Mouse (Mus musculus) hindbrain, postnatal 0 days (tissue): ENCODE data around the gene Gm36079. TPM values are rescaled to one million over a fixed set of nuclear protein-coding genes. Genes with fewer than 3 reads are reported as not detected.
"Not testable (repeated sequence)": the region's sequence is repeated elsewhere in the genome, so short reads cannot be mapped to it uniquely, and the experiment has no call there.

Experiments used
- ATAC-seq: fragments of 200-750 bp; cut with Nextera tagmentation; 2 replicates; pipeline ENCODE4 v1.8.0; 2017; ENCODE audit warnings: mild to moderate bottlenecking, moderate TSS enrichment, moderate library complexity
- DNase-seq: peaks from one replicate; pipeline ENCODE4 v3.0.0-alpha.2; 2015; ENCODE audit warnings: low spot score
- H3K27ac ChIP-seq: fragments of 300-500 bp; sonication (generic); 2 replicates; pipeline ENCODE4 v1.5.1; 2014; ENCODE audit warnings: mild to moderate bottlenecking
- H3K27me3 ChIP-seq: fragments of 300-500 bp; sonication (generic); 2 replicates; pipeline ENCODE4 v1.6.1; 2014; ENCODE audit warnings: low read length, mixed read lengths; ENCODE audit not compliant: insufficient read depth
- H3K36me3 ChIP-seq: fragments of 300-500 bp; sonication (generic); 2 replicates; pipeline ENCODE4 v1.6.1; 2014; ENCODE audit warnings: low read length, mixed read lengths; ENCODE audit not compliant: insufficient read depth
- H3K4me1 ChIP-seq: fragments of 300-500 bp; sonication (generic); 2 replicates; pipeline ENCODE4 v1.6.1; 2014; ENCODE audit warnings: antibody characterized with exemption, low read length, mixed read lengths; ENCODE audit not compliant: insufficient read depth
- H3K4me2 ChIP-seq: fragments of 300-500 bp; sonication (generic); 2 replicates; pipeline ENCODE4 v1.6.1; 2014; ENCODE audit warnings: low read depth, mild to moderate bottlenecking, low read length, moderate library complexity, mixed read lengths
- H3K4me3 ChIP-seq: fragments of 300-500 bp; sonication (generic); 2 replicates; pipeline ENCODE4 v1.5.1; 2014; ENCODE audit warnings: low read length
- H3K9ac ChIP-seq: fragments of 300-500 bp; sonication (generic); replicated peaks from 2 replicates; pipeline ENCODE4 v1.6.1; 2014; ENCODE audit warnings: mild to moderate bottlenecking, low read length, moderate library complexity, mixed read lengths
- H3K9me3 ChIP-seq: fragments of 300-500 bp; sonication (generic); 2 replicates; pipeline ENCODE4 v1.6.1; 2016; ENCODE audit warnings: low read length, mixed read lengths
- CTCF ChIP-seq: IDR thresholded peaks from 2 replicates; pipeline ENCODE4 v1.5.1; 2016; ENCODE audit warnings: antibody characterized with exemption, control low read depth, low read depth
- WGBS: fragments of 180-500 bp; shearing (Covaris S2); extraction: QIAGEN DNeasy Blood & Tissue Kit; methylation state at CpG from one replicate; pipeline ENCODE4 v1.1.7; 2014; 5-methylcytosine and 5-hydroxymethylcytosine counted together
- polyA plus RNA-seq: library from polyadenylated mRNA; unstranded; fragments of >200 nt; fragmentation: Nextera tagmentation; extraction: Ambion mirVana; gene quantifications from 2 replicates; pipeline ENCODE4 v1.2.1, GENCODE M21; 2015
- total RNA-seq: library from RNA; depleted of rRNA; stranded (reverse); fragments of >200 nt; gene quantifications from 2 replicates; pipeline ENCODE4 v1.2.3, GENCODE M21; 2014

Gm36079 gene
- total and polyA plus RNA-seq, 2 experiments from 2014 or later, result not detected

- DNase-seq, H3K9me3 ChIP-seq, H3K4me1 ChIP-seq, H3K27ac ChIP-seq, H3K36me3 ChIP-seq, ATAC-seq, H3K27me3 ChIP-seq, H3K4me2 ChIP-seq, H3K9ac ChIP-seq, H3K4me3 ChIP-seq: not testable (repeated sequence)
- 2% methylated on average over 19 of the region's 21 CpGs for WGBS
Observed at GRCm38 (mm10) chr13:120025004-120025403, 1.8 kb downstream of the Gm36079 start.

DNA sequence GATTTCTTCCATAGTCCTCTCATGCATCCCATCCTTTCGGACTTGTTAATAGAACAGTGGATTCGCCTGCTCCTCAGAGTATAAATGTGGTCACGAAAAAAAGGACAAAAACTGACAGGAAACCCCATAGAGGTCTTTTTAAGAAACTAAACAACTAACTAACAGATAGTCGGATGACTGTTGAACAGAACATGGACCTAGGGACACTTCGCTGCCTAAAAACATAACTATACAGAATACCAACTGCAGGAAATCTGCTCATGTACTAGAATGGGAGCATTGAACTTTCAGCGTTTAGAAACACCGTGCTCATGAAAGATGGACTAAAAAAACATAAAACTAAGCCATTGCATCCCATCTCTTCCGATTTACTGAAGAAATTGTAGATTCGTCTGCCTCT, 2.2 kb downstream of the Gm36079 start:
- DNase-seq, H3K27me3 ChIP-seq: not testable (repeated sequence)
- 9% methylated on average over 9 of the region's 9 CpGs for WGBS

DNA sequence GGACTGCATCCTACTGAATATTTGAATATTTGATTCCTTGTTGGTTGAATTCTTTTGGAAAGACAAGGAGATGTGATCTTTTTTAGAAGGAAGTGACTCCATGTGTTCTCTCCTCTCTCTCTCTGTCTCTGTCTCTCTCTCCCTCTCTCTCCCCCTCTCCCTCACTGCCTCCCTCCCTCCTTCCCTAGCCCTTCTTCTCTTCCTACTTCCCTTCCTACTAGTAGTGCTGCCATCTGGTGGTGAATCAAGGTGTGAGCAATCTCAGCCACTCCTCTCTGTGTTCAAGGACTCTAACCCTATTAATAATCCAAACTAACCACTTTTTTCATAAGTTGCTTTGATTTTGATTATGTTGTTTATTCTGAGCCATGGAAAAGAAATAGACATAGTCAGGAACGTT, 5.3 kb downstream of the Gm36079 start:
- not testable (repeated sequence) for H3K4me1 ChIP-seq, H3K4me2 ChIP-seq, H3K9me3 ChIP-seq, H3K27me3 ChIP-seq, H3K9ac ChIP-seq, H3K4me3 ChIP-seq, H3K36me3 ChIP-seq, DNase-seq, H3K27ac ChIP-seq
- TF ChIP-seq CTCF, result peak; percentile 51
- peak; percentile 63; the same call in 1 of the 2 replicates for ATAC-seq
- no CpG with 5 or more reads among the region's 1 CpGs for WGBS

More for the DNA sequence above, 2.2 kb downstream of the Gm36079 start:
- H3K4me1 ChIP-seq, H3K9ac ChIP-seq, H3K4me2 ChIP-seq, H3K27ac ChIP-seq, ATAC-seq, H3K9me3 ChIP-seq, H3K4me3 ChIP-seq, H3K36me3 ChIP-seq: not testable (repeated sequence)

DNA sequence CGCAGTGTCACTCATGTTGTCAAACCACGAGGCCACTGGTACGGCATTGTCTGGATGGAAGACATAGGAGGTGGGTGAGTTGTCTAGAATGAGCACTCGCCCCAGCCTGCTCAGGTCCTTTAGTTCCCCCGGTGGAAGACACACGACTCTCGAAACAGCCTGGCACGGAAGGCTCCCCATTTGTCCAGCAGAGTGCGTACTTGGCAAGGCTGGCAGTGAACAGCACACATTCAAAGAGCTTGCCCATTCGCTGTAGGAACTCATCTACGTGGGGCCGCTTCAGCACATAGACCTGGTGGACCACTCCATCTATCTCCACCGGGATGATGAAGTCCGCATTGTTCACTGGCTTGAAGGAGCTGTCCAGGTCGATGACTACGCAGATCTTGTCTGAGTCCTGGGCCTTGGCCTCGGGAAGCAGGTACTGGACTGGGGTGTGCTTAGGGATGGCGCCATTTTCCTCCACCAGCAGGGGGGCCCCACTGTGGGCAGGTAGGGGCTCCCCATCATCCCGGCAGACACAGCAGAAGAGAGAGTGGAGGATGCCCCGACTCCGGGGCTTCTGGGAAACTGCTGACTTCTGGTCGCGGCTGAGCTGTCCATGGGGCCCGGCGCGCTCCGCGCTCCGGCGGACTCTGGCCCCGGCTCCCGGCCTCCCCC, 11.3 kb downstream of the Gm36079 start:
- 3% methylated on average over 5 of the region's 32 CpGs for WGBS
- H3K4me2 ChIP-seq, H3K36me3 ChIP-seq, DNase-seq, H3K9me3 ChIP-seq, H3K4me3 ChIP-seq, H3K27ac ChIP-seq, H3K27me3 ChIP-seq, H3K9ac ChIP-seq, H3K4me1 ChIP-seq: not testable (repeated sequence)
- peak; percentile 43; the same call in 1 of the 2 replicates for ATAC-seq

- WGBS, result no CpG with 5 or more reads among the region's 2 CpGs
- DNase-seq, H3K9ac ChIP-seq, H3K4me2 ChIP-seq, H3K36me3 ChIP-seq, H3K4me1 ChIP-seq, H3K27me3 ChIP-seq, H3K27ac ChIP-seq, H3K9me3 ChIP-seq, H3K4me3 ChIP-seq, ATAC-seq: not testable (repeated sequence)
Observed at GRCm38 (mm10) chr13:120013962-120014361, 12.8 kb downstream of the Gm36079 start.

- H3K4me1 ChIP-seq, H3K27me3 ChIP-seq, H3K4me3 ChIP-seq, H3K27ac ChIP-seq, H3K9ac ChIP-seq, H3K4me2 ChIP-seq, H3K36me3 ChIP-seq, ATAC-seq, DNase-seq, H3K9me3 ChIP-seq: not testable (repeated sequence)
- WGBS, result no CpG with 5 or more reads among the region's 5 CpGs
Observed at GRCm38 (mm10) chr13:120013544-120013943, 13.3 kb downstream of the Gm36079 start.

GRCm38 (mm10) chr13:120010068-120010467, 16.7 kb downstream of the Gm36079 start:
- ATAC-seq, H3K4me3 ChIP-seq, H3K27me3 ChIP-seq, H3K9me3 ChIP-seq, H3K4me1 ChIP-seq, H3K9ac ChIP-seq, H3K4me2 ChIP-seq, H3K27ac ChIP-seq, H3K36me3 ChIP-seq, DNase-seq: not testable (repeated sequence)

DNA sequence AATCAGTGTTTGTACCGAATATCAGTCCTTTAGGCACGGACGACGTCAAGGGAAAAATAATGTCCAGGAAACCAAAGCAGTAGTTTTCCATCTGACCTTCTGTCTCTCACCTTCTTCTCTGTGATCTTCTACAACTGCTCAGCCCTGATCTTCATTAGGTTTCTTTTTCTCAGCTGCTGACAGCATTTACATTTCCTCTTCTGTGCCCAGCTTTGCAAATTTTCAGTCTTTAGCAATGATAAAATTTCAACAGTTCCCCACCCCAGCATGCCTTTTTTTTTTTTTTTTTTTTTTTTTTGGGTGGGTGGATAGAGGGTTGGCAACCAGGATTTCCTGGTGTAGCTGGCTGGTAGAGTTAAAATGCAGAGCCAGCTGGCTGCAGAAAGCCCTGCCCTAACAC, 27.6 kb downstream of the Gm36079 start:
- H3K27ac ChIP-seq, H3K4me1 ChIP-seq, H3K4me2 ChIP-seq, DNase-seq, H3K4me3 ChIP-seq, ATAC-seq, H3K36me3 ChIP-seq, H3K9ac ChIP-seq, H3K27me3 ChIP-seq, H3K9me3 ChIP-seq: not testable (repeated sequence)
- WGBS, result no CpG with 5 or more reads among the region's 4 CpGs

- H3K4me3 ChIP-seq, H3K9me3 ChIP-seq, H3K4me2 ChIP-seq, DNase-seq, H3K9ac ChIP-seq, H3K27me3 ChIP-seq, H3K36me3 ChIP-seq, H3K27ac ChIP-seq, H3K4me1 ChIP-seq: not testable (repeated sequence)
- peak; percentile 89 for ATAC-seq
- no CpG with 5 or more reads among the region's 22 CpGs for WGBS
Observed at GRCm38 (mm10) chr13:119998442-119999086, 28.2 kb downstream of the Gm36079 start.

GRCm38 (mm10) chr13:119991917-119992496, 34.8 kb downstream of the Gm36079 start:
- H3K9ac ChIP-seq, H3K36me3 ChIP-seq: not testable (repeated sequence)
- no CpG with 5 or more reads among the region's 10 CpGs for WGBS

More at GRCm38 (mm10) chr13:119991917-119992496, 34.8 kb downstream of the Gm36079 start:
- H3K9me3 ChIP-seq, H3K27ac ChIP-seq, H3K27me3 ChIP-seq, H3K4me2 ChIP-seq, H3K4me1 ChIP-seq, ATAC-seq, H3K4me3 ChIP-seq, DNase-seq: not testable (repeated sequence)
